Mouse (Mus musculus) heart, embryonic 15.5 days (tissue): ENCODE results near the gene Pgbd1. TPM values are rescaled to one million over a fixed set of nuclear protein-coding genes. Genes with fewer than 3 reads are reported as not detected.

Experiments used
- ATAC-seq: fragments of 200-750 bp; cut with Nextera tagmentation; replicated peaks from 2 replicates; pipeline ENCODE4 v1.8.0; 2017; ENCODE audit warnings: low read depth, moderate TSS enrichment; ENCODE audit not compliant: insufficient number of reproducible peaks, insufficient read depth, low FRiP score
- H3K27ac ChIP-seq: fragments of 300-500 bp; sonication (generic); 2 replicates; pipeline ENCODE4 v1.5.1; 2015; ENCODE audit warnings: mild to moderate bottlenecking, inconsistent platforms
- H3K27me3 ChIP-seq: fragments of 300-500 bp; sonication (generic); 2 replicates; pipeline ENCODE4 v1.6.1; 2015; ENCODE audit warnings: inconsistent platforms
- H3K36me3 ChIP-seq: fragments of 300-500 bp; sonication (generic); 2 replicates; pipeline ENCODE4 v1.6.1; 2015; ENCODE audit warnings: mild to moderate bottlenecking, inconsistent platforms
- H3K4me1 ChIP-seq: fragments of 300-500 bp; sonication (generic); replicated peaks from 2 replicates; pipeline ENCODE4 v1.6.1; 2015; ENCODE audit warnings: inconsistent platforms
- H3K4me2 ChIP-seq: fragments of 300-500 bp; sonication (generic); 2 replicates; pipeline ENCODE4 v1.6.1; 2015; ENCODE audit warnings: inconsistent platforms, mild to moderate bottlenecking, moderate library complexity
- H3K4me3 ChIP-seq: fragments of 300-500 bp; sonication (generic); 2 replicates; pipeline ENCODE4 v1.5.1; 2015; ENCODE audit warnings: mild to moderate bottlenecking, inconsistent platforms
- H3K9ac ChIP-seq: fragments of 300-500 bp; sonication (generic); 2 replicates; pipeline ENCODE4 v1.6.1; 2015; ENCODE audit warnings: mild to moderate bottlenecking, inconsistent platforms
- H3K9me3 ChIP-seq: fragments of 300-500 bp; sonication (generic); replicated peaks from 2 replicates; pipeline ENCODE4 v1.6.1; 2016; ENCODE audit warnings: inconsistent platforms
- WGBS: fragments of 180-500 bp; shearing (Covaris S2); methylation state at CpG from one replicate; pipeline ENCODE4 v1.1.7; 2015; ENCODE audit warnings: mixed read lengths; 5-methylcytosine and 5-hydroxymethylcytosine counted together
- polyA plus RNA-seq: library from polyadenylated mRNA; unstranded; fragments of >200 nt; fragmentation: Nextera tagmentation; extraction: Ambion mirVana; gene quantifications from 2 replicates; pipeline ENCODE4 v1.2.1, GENCODE M21; 2015

Gene Pgbd1
- polyA plus RNA-seq, 1 experiment from 2014 or later: 3.3 TPM

GRCm38 (mm10) chr13:21415266-21415665 lies 25.6 kb downstream of the Pgbd1 start:
- no peak overlapping the region for H3K4me3 ChIP-seq
- no peaks in the 10 kb centered on the region for H3K27me3 ChIP-seq
- no peaks in the 10 kb centered on the region for H3K9me3 ChIP-seq
- 64% methylated on average over 4 of the region's 4 CpGs for WGBS
- no peak for ATAC-seq
- H3K4me1 ChIP-seq: peaks cover 13% of the 10 kb centered on the region
- no peak overlapping the region for H3K27ac ChIP-seq
- no peak overlapping the region for H3K4me2 ChIP-seq
- no peak overlapping the region for H3K9ac ChIP-seq
- no peaks in the 10 kb centered on the region for H3K36me3 ChIP-seq

GRCm38 (mm10) chr13:21414231-21415212 lies 26.3 kb downstream of the Pgbd1 start:
- WGBS: 51% methylated on average over 15 of the region's 15 CpGs
- no peak for ATAC-seq
- H3K4me2 ChIP-seq: peak overlapping the region; percentile 14; the same call in 1 of the 2 replicates

GRCm38 (mm10) chr13:21408805-21409459 lies 31.9 kb downstream of the Pgbd1 start:
- 49% methylated on average over 11 of the region's 11 CpGs for WGBS
- no peaks in the 10 kb centered on the region for H3K36me3 ChIP-seq
- no peaks in the 10 kb centered on the region for H3K27me3 ChIP-seq
- H3K4me1 ChIP-seq: peaks cover 6% of the 10 kb centered on the region
- no peak for ATAC-seq
- H3K4me3 ChIP-seq: peak overlapping the region; percentile 58
- H3K9ac ChIP-seq: peak overlapping the region; percentile 73
- H3K4me2 ChIP-seq: peak overlapping the region; percentile 75
- H3K27ac ChIP-seq: peak overlapping the region; percentile 87
- H3K9me3 ChIP-seq: no peaks in the 10 kb centered on the region

More at GRCm38 (mm10) chr13:21414231-21415212, 26.3 kb downstream of the Pgbd1 start:
- Histone ChIP-seq H3K27ac (no peak overlapping the region), H3K36me3 (no peaks in the 10 kb centered on the region), H3K27me3 (no peaks in the 10 kb centered on the region), H3K9ac (no peak overlapping the region), H3K4me3 (no peak overlapping the region), H3K4me1 (peaks cover 13% of the 10 kb centered on the region), H3K9me3 (no peaks in the 10 kb centered on the region)

GRCm38 (mm10) chr13:21407969-21408804 lies 32.7 kb downstream of the Pgbd1 start:
- Histone ChIP-seq H3K9me3 (no peaks in the 10 kb centered on the region), H3K4me2 (peak overlapping the region; percentile 75), H3K9ac (peak overlapping the region; percentile 73), H3K4me3 (peak overlapping the region; percentile 58), H3K27me3 (no peaks in the 10 kb centered on the region), H3K4me1 (peaks cover 6% of the 10 kb centered on the region), H3K27ac (peak overlapping the region; percentile 87), H3K36me3 (no peaks in the 10 kb centered on the region)
- WGBS: 2% methylated on average over 27 of the region's 27 CpGs
- peak; percentile 96 for ATAC-seq

GRCm38 (mm10) chr13:21407341-21407740 lies 33.5 kb downstream of the Pgbd1 start:
- H3K4me3 ChIP-seq: peak overlapping the region; percentile 58; the same call in 1 of the 2 replicates
- ATAC-seq: no peak
- 76% methylated on average over 11 of the region's 11 CpGs for WGBS

GRCm38 (mm10) chr13:21402848-21403247 lies 38.0 kb downstream of the Pgbd1 start:
- peaks cover 19% of the 10 kb centered on the region for H3K4me1 ChIP-seq
- H3K9ac ChIP-seq: peak overlapping the region; percentile 90
- H3K4me3 ChIP-seq: peak overlapping the region; percentile 89
- H3K36me3 ChIP-seq: peaks cover 6% of the 10 kb centered on the region
- H3K27me3 ChIP-seq: no peaks in the 10 kb centered on the region
- H3K27ac ChIP-seq: peak overlapping the region; percentile 92
- ATAC-seq: no peak
- H3K9me3 ChIP-seq: no peaks in the 10 kb centered on the region
- peak overlapping the region; percentile 61 for H3K4me2 ChIP-seq
- WGBS: 0% methylated on average over 2 of the region's 2 CpGs

More at GRCm38 (mm10) chr13:21407341-21407740, 33.5 kb downstream of the Pgbd1 start:
- no peaks in the 10 kb centered on the region for H3K36me3 ChIP-seq
- H3K4me2 ChIP-seq: peak overlapping the region; percentile 75
- H3K27me3 ChIP-seq: no peaks in the 10 kb centered on the region
- H3K9ac ChIP-seq: no peak overlapping the region
- 0 out of 2 replicates have a peak overlapping the region, but pooled peaks have one; percentile 87 for H3K27ac ChIP-seq
- peaks cover 6% of the 10 kb centered on the region for H3K4me1 ChIP-seq
- no peaks in the 10 kb centered on the region for H3K9me3 ChIP-seq

- Histone ChIP-seq H3K4me2 (peak within 1 kb of the TSS; percentile 61), H3K9ac (peak within 1 kb of the TSS; percentile 90), H3K4me3 (peak within 1 kb of the TSS; percentile 89), H3K27me3 (no peaks in the 10 kb centered on the region), H3K27ac (peak within 1 kb of the TSS; percentile 92), H3K4me1 (peaks cover 15% of the 10 kb centered on the region), H3K9me3 (no peaks in the 10 kb centered on the region), H3K36me3 (peaks cover 9% of the 10 kb centered on the region)
- peak; percentile 92 for ATAC-seq
- under 1% methylated on average over 35 of the region's 35 CpGs for WGBS
Observed at GRCm38 (mm10) chr13:21402287-21402846, 38.5 kb downstream of the Pgbd1 start, which contains the start of gene Zkscan3. Gene Zkscan3 (minus strand): TSS chr13:21402755.

- Histone ChIP-seq H3K4me1 (peaks cover 15% of the 10 kb centered on the region), H3K9ac (peak overlapping the region; percentile 90), H3K9me3 (no peaks in the 10 kb centered on the region), H3K36me3 (peaks cover 12% of the 10 kb centered on the region), H3K27me3 (no peaks in the 10 kb centered on the region), H3K4me3 (peak overlapping the region; percentile 89), H3K4me2 (peak overlapping the region; percentile 61), H3K27ac (peak overlapping the region; percentile 92)
- WGBS: 6% methylated on average over 12 of the region's 12 CpGs
- ATAC-seq: no peak; the same call in 1 of the 2 replicates
Observed at GRCm38 (mm10) chr13:21401636-21402286, 39.1 kb downstream of the Pgbd1 start.

GRCm38 (mm10) chr13:21401166-21401565 lies 39.7 kb downstream of the Pgbd1 start:
- Histone ChIP-seq H3K27me3 (no peaks in the 10 kb centered on the region), H3K4me1 (peaks cover 15% of the 10 kb centered on the region), H3K27ac (no peak overlapping the region), H3K9me3 (no peaks in the 10 kb centered on the region), H3K4me3 (peak overlapping the region; percentile 89), H3K36me3 (peaks cover 17% of the 10 kb centered on the region), H3K9ac (peak overlapping the region; percentile 90; the same call in 1 of the 2 replicates), H3K4me2 (peak overlapping the region; percentile 61)
- 60% methylated on average over 3 of the region's 3 CpGs for WGBS
- ATAC-seq: no peak

GRCm38 (mm10) chr13:21397486-21397885 lies 43.4 kb downstream of the Pgbd1 start:
- Histone ChIP-seq H3K36me3 (peaks cover 49% of the 10 kb centered on the region), H3K4me3 (no peak overlapping the region), H3K27me3 (no peaks in the 10 kb centered on the region), H3K9ac (no peak overlapping the region), H3K4me2 (no peak overlapping the region), H3K27ac (no peak overlapping the region), H3K4me1 (peaks cover 15% of the 10 kb centered on the region), H3K9me3 (no peaks in the 10 kb centered on the region)
- ATAC-seq: no peak
- 79% methylated on average over 2 of the region's 2 CpGs for WGBS
